Mouse (Mus musculus) brain, embryonic 14.5 days (tissue): ENCODE measurements around the gene Aox2. TPM values are rescaled to one million over a fixed set of nuclear protein-coding genes. Genes with fewer than 3 reads are reported as not detected.

ENCODE experiments used
- DNase-seq: peaks from one replicate; pipeline ENCODE4 v3.0.0-alpha.2; 2011; ENCODE audit warnings: low read depth
- CTCF ChIP-seq: fragments of 200-500 bp; IDR thresholded peaks from 2 replicates; pipeline ENCODE4 v1.5.1; 2012; ENCODE audit warnings: inconsistent platforms, mild to moderate bottlenecking, moderate library complexity, borderline replicate concordance; ENCODE audit not compliant: insufficient read depth, insufficient read length; ENCODE audit errors: extremely low read depth
- POLR2A ChIP-seq: fragments of 200-500 bp; IDR thresholded peaks from 2 replicates; pipeline ENCODE4 v1.6.1; 2012; ENCODE audit warnings: mild to moderate bottlenecking, inconsistent platforms, borderline replicate concordance; ENCODE audit not compliant: poor library complexity, insufficient read depth, insufficient read length, severe bottlenecking; ENCODE audit errors: extremely low read depth
- polyA plus RNA-seq: library from polyadenylated mRNA; depleted of rRNA; stranded (reverse); fragments of >200 nt; gene quantifications from 2 replicates; pipeline ENCODE4 v1.2.3, GENCODE M21; 2012; rRNA removed

The Aox2 gene
- polyA plus RNA-seq = 0.01 and 0.04 TPM in 2 replicates

- no peak for TF ChIP-seq POLR2A
- TF ChIP-seq CTCF = no peak
- no peak for DNase-seq
Measured at GRCm38 (mm10) chr1:58278026-58278425, at the start of gene Aox2. Aox2 (plus strand) TSS chr1:58278326.

DNA sequence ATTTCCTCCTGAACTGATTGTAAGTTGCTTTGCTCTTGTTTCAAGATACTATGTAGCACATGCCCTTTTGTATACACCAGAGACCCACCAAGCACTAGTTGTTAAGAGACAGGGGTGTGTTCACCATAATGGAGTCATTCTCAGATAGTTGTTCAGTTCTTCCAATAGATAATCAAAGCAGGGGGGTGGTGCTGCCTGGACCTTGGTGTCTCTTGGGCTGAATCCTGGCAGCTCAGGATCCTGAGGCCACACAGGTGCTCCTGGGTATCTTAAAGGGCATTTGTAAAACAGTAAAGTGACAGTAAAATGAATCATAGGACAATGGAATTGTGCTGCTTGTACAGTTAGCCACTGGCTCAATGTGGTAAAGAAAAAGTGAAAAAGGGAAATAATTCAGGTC is 49.2 kb upstream of the Aox2 start:
- DNase-seq = no peak
- TF ChIP-seq POLR2A = no peak
- no peak for TF ChIP-seq CTCF

GRCm38 (mm10) chr1:58229774-58230173 is 48.4 kb upstream of the Aox2 start:
- TF ChIP-seq CTCF (no peak), POLR2A (no peak)
- DNase-seq = no peak

- no peak for DNase-seq
- no peak for TF ChIP-seq CTCF
- TF ChIP-seq POLR2A = no peak
Measured at GRCm38 (mm10) chr1:58230542-58230941, 47.6 kb upstream of the Aox2 start.

- DNase-seq = peak; percentile 11
- TF ChIP-seq CTCF (peak; percentile 24; the same call in 1 of the 2 replicates), POLR2A (no peak)
Measured at GRCm38 (mm10) chr1:58235405-58235804, 42.7 kb upstream of the Aox2 start.

DNA sequence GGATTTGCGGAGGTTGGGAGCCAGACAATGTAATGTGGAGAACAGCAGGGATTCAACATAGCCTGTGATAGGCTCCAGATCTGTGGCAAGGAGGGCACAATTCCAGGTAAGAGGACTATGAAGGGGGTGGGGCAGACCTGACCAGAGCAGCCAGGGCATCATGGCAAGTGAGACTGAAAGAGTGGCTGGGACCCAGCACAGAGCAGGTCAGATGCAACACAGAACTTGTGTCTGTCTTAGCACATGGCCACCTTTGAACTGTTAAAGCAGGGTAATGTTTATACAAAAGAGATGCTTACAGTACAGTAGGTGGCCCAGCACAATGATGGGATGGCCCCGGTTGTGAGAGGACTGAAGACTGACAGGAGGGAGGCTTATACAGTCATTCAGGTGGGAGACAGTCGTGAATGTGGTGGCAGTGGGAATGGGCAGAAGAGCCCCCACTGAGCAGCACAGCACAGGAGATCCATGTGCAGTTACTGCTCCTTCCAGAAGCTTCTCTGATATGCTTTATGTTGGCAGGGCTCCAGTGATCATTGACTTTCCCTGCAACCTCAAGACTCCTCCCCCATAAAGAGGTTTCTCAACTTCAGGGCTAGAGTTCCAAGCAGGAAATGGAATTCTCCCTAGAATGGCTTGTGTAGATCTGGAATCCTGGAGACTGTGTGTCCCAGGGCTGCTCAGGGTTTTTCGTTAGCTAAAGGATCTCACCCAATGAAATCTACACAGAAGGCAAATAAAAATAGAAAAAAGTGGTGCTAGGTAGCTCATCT is 40.4 kb upstream of the Aox2 start:
- TF ChIP-seq CTCF = no peak
- TF ChIP-seq POLR2A = no peak

GRCm38 (mm10) chr1:58238440-58238839 is 39.7 kb upstream of the Aox2 start:
- no peak for DNase-seq
- TF ChIP-seq CTCF (no peak), POLR2A (no peak)

More for the DNA sequence above, 40.4 kb upstream of the Aox2 start:
- DNase-seq = no peak

GRCm38 (mm10) chr1:58238961-58239360 is 39.2 kb upstream of the Aox2 start:
- no peak for TF ChIP-seq CTCF
- TF ChIP-seq POLR2A = no peak
- DNase-seq = no peak

DNA sequence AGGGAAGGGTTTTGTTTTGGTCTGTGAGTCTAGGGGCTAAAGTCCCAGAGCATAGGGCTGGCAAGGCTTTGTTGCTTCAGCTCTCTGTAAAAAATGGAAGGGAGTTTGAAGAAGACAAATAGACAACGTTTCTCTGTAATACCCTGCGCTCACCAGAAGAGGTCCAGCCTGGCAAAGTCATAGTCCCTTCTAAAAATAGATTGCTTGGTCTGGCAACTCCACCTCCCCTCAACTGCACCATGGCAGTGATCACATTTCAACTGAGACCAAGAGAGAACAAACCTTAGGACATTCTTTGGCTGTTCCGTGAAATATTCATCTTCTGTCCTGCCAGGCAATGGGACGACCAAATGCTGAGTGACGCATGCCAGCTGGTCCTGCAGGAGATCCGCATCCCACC is 37.8 kb upstream of the Aox2 start:
- no peak for DNase-seq
- no peak for TF ChIP-seq POLR2A
- TF ChIP-seq CTCF = peak; percentile 3; the same call in 1 of the 2 replicates

- TF ChIP-seq POLR2A = no peak
- no peak for TF ChIP-seq CTCF
- no peak for DNase-seq
Measured at GRCm38 (mm10) chr1:58244487-58244886, 33.6 kb upstream of the Aox2 start.

DNA sequence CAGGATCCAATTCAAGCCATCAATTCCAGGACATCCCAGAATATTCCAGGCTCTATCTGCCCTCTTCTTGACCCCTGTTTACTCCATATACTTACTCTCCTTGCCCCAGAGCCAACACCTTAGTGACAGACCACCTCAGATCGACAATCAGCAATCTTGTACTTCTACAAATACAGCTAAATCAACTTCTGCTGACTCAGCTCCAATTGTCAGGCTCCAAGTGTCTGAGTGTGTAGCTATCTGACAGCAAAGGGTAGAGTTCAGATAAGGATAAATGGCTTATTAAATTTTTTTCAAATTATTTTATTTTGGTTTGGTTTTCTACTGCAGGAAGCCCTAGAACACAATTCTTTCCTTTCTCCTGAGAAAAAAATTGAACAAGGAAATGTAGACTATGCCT is 29.6 kb upstream of the Aox2 start:
- TF ChIP-seq CTCF (no peak), POLR2A (no peak)
- no peak for DNase-seq

GRCm38 (mm10) chr1:58253466-58253865 is 24.7 kb upstream of the Aox2 start:
- TF ChIP-seq CTCF (no peak), POLR2A (no peak)
- no peak for DNase-seq
